Mouse (Mus musculus) fat pad, adult 2 months (tissue): ENCODE results near the gene AI597479.
"Not testable (repeated sequence)": the region's sequence is repeated elsewhere in the genome, so short reads cannot be mapped to it uniquely, and the experiment has no call there.

Experiments used
- DNase-seq: peaks from one replicate; pipeline ENCODE4 v3.0.0-alpha.2; 2011; ENCODE audit warnings: low read depth, low spot score; ENCODE audit errors: extremely low read depth

Gene AI597479

GRCm38 (mm10) chr1:43122616-43123015, 24.1 kb downstream of the AI597479 start:
- no peak for DNase-seq

- no peak for DNase-seq
These were observed 26.2 kb downstream of the AI597479 start for GRCm38 (mm10) chr1:43124726-43125125.

- DNase-seq = no peak
These were observed 28.7 kb downstream of the AI597479 start for GRCm38 (mm10) chr1:43127196-43127595.

GRCm38 (mm10) chr1:43127820-43128610, 29.5 kb downstream of the AI597479 start:
- no peak for DNase-seq

GRCm38 (mm10) chr1:43130219-43130981, 31.9 kb downstream of the AI597479 start:
- DNase-seq = no peak

GRCm38 (mm10) chr1:43131591-43131990, 33.1 kb downstream of the AI597479 start:
- no peak for DNase-seq

- not testable (repeated sequence) for DNase-seq
These were observed 38.0 kb downstream of the AI597479 start for GRCm38 (mm10) chr1:43136488-43137029.

- DNase-seq = no peak
These were observed 38.8 kb downstream of the AI597479 start for GRCm38 (mm10) chr1:43137334-43137733.

GRCm38 (mm10) chr1:43138268-43138812, 39.8 kb downstream of the AI597479 start:
- no peak for DNase-seq

GRCm38 (mm10) chr1:43139587-43140266, 41.2 kb downstream of the AI597479 start:
- DNase-seq = no peak

- DNase-seq = no peak
These were observed 43.0 kb downstream of the AI597479 start for GRCm38 (mm10) chr1:43141555-43141961.

GRCm38 (mm10) chr1:43142849-43143248, 44.3 kb downstream of the AI597479 start:
- no peak for DNase-seq

- no peak for DNase-seq
These were observed 44.8 kb downstream of the AI597479 start for GRCm38 (mm10) chr1:43143284-43143683.

GRCm38 (mm10) chr1:43143791-43144190, 45.3 kb downstream of the AI597479 start:
- no peak for DNase-seq

- no peak for DNase-seq
These were observed 45.9 kb downstream of the AI597479 start for GRCm38 (mm10) chr1:43144338-43144906.

GRCm38 (mm10) chr1:43145388-43145787, 46.9 kb downstream of the AI597479 start:
- no peak for DNase-seq

- DNase-seq = no peak
These were observed 49.0 kb downstream of the AI597479 start for GRCm38 (mm10) chr1:43147474-43147873.

GRCm38 (mm10) chr1:43150225-43150624, 51.7 kb downstream of the AI597479 start:
- DNase-seq = no peak

GRCm38 (mm10) chr1:43152626-43153025, 54.1 kb downstream of the AI597479 start:
- no peak for DNase-seq

- DNase-seq = peak; percentile 45
These were observed 55.0 kb downstream of the AI597479 start for GRCm38 (mm10) chr1:43153538-43153937.

GRCm38 (mm10) chr1:43154491-43154890, 56.0 kb downstream of the AI597479 start:
- DNase-seq = no peak
